Mouse (Mus musculus) layer of hippocampus, adult 9-10 months (tissue): ENCODE data around the gene Kctd5.
"Not testable (repeated sequence)": the region's sequence is repeated elsewhere in the genome, so short reads cannot be mapped to it uniquely, and the experiment has no call there.

Experiments used
- DNase-seq: peaks from one replicate; pipeline ENCODE4 v3.0.0; 2022; ENCODE audit warnings: low spot score

Kctd5 gene

GRCm38 (mm10) chr17:24072919-24073696, at the start of gene Kctd5:
TSS of gene Kctd5 (minus strand) at chr17:24073485.
- peak; percentile 95 for DNase-seq

- DNase-seq: no peak
Measured at GRCm38 (mm10) chr17:24119446-24119845, 46.2 kb upstream of the Kctd5 start.

GRCm38 (mm10) chr17:24113031-24113430, 39.7 kb upstream of the Kctd5 start:
- DNase-seq: no peak

GRCm38 (mm10) chr17:24111256-24111655, 38.0 kb upstream of the Kctd5 start:
- DNase-seq: no peak

GRCm38 (mm10) chr17:24108896-24109295, 35.6 kb upstream of the Kctd5 start:
- DNase-seq: no peak

GRCm38 (mm10) chr17:24105111-24105510, 31.8 kb upstream of the Kctd5 start:
- DNase-seq: no peak

GRCm38 (mm10) chr17:24098354-24098753, 25.1 kb upstream of the Kctd5 start:
- no peak for DNase-seq

GRCm38 (mm10) chr17:24090575-24090974, 17.3 kb upstream of the Kctd5 start:
- no peak for DNase-seq

GRCm38 (mm10) chr17:24086399-24086798, 13.1 kb upstream of the Kctd5 start:
- DNase-seq: not testable (repeated sequence)

GRCm38 (mm10) chr17:24084593-24084992, 11.3 kb upstream of the Kctd5 start:
- no peak for DNase-seq

GRCm38 (mm10) chr17:24077101-24077500, 3.8 kb upstream of the Kctd5 start:
- DNase-seq: no peak

- no peak for DNase-seq
Measured at GRCm38 (mm10) chr17:24069531-24069930, 3.8 kb downstream of the Kctd5 start.

- DNase-seq: no peak
Measured at GRCm38 (mm10) chr17:24068271-24068670, 5.0 kb downstream of the Kctd5 start.

- no peak for DNase-seq
Measured at GRCm38 (mm10) chr17:24062459-24063155, 10.7 kb downstream of the Kctd5 start.

- no peak for DNase-seq
Measured at GRCm38 (mm10) chr17:24057730-24058245, 15.5 kb downstream of the Kctd5 start.

- no peak for DNase-seq
Measured at GRCm38 (mm10) chr17:24056636-24057625, 16.4 kb downstream of the Kctd5 start.

GRCm38 (mm10) chr17:24049008-24049407, 24.3 kb downstream of the Kctd5 start:
- DNase-seq: no peak

- DNase-seq: no peak
Measured at GRCm38 (mm10) chr17:24048053-24048452, 25.2 kb downstream of the Kctd5 start.

GRCm38 (mm10) chr17:24046026-24046425, 27.3 kb downstream of the Kctd5 start:
- DNase-seq: no peak

- DNase-seq: no peak
Measured at GRCm38 (mm10) chr17:24045608-24046007, 27.7 kb downstream of the Kctd5 start.

GRCm38 (mm10) chr17:24044482-24044881, 28.8 kb downstream of the Kctd5 start:
- DNase-seq: no peak

GRCm38 (mm10) chr17:24037844-24038243, 35.4 kb downstream of the Kctd5 start, which contains the start of gene Prss27:
TSS of gene Prss27 (plus strand) at chr17:24038144.
- no peak for DNase-seq
